Mouse (Mus musculus): ENCODE measurements around the gene Casd1. TPM values are rescaled to one million over a fixed set of nuclear protein-coding genes. Genes with fewer than 3 reads are reported as not detected.

Casd1 gene
- polyA plus RNA-seq (2021), result 38.1 TPM

GRCm38 (mm10) chr6:4600658-4601296 is at the start of gene Casd1:
Casd1 (plus strand) TSS chr6:4600839.
- ChIA-PET POLR2A (interaction anchor here (0.6 kb wide), 1 partner anchor 701 kb away, joined by 3 read pairs; no protein-coding TSS in a partner anchor), CTCF (no interaction called here)
- TF ChIP-seq CTCF (IDR thresholded peaks at IDR 0.05), result no peak
- in situ Hi-C loops (cut with MboI; ENCODE audit: low pct_unique_long_range_greater_than_20kb), result no loop called here
- H3K27me3 ChIP-seq, result no peaks in the 10 kb centered on the region
- ATAC-seq (peak; percentile 88), DNase-seq (ENCODE audit: low read depth, low spot score) (no peak)

- no peak for TF ChIP-seq CTCF (IDR thresholded peaks at IDR 0.05)
- DNase-seq (ENCODE audit: low read depth, low spot score) (no peak), ATAC-seq (no peak)
- in situ Hi-C loops (cut with MboI; ENCODE audit: low pct_unique_long_range_greater_than_20kb), result loop anchor here (25.0 kb wide), 1 partner anchor 1032 kb away; no protein-coding TSS in a partner anchor
- H3K27me3 ChIP-seq, result no peaks in the 10 kb centered on the region
- ChIA-PET POLR2A (no interaction called here), CTCF (interaction anchor here (1.7 kb wide), 1 partner anchor 555 kb away, joined by 5 read pairs; no protein-coding TSS in a partner anchor)
Observed at GRCm38 (mm10) chr6:4555366-4555765, 45.3 kb upstream of the Casd1 start.

- TF ChIP-seq CTCF (IDR thresholded peaks at IDR 0.05), result no peak
- H3K27me3 ChIP-seq, result no peaks in the 10 kb centered on the region
- POLR2A ChIA-PET, result no interaction called here
- no peak for ATAC-seq
- no peak for DNase-seq (ENCODE audit: low read depth, low spot score)
- in situ Hi-C loops (cut with MboI; ENCODE audit: low pct_unique_long_range_greater_than_20kb), result loop anchor here (25.0 kb wide), 1 partner anchor 1030 kb away; no protein-coding TSS in a partner anchor
- CTCF ChIA-PET, result no interaction called here
Observed at GRCm38 (mm10) chr6:4557086-4557485, 43.6 kb upstream of the Casd1 start.

GRCm38 (mm10) chr6:4557678-4558077 is 43.0 kb upstream of the Casd1 start:
- no peaks in the 10 kb centered on the region for H3K27me3 ChIP-seq
- POLR2A ChIA-PET, result no interaction called here
- peak; percentile 83 for TF ChIP-seq CTCF (IDR thresholded peaks at IDR 0.05)
- CTCF ChIA-PET, result no interaction called here
- DNase-seq (ENCODE audit: low read depth, low spot score), result no peak
- ATAC-seq, result peak; percentile 67
- in situ Hi-C loops (cut with MboI; ENCODE audit: low pct_unique_long_range_greater_than_20kb), result loop anchor here (25.0 kb wide), 1 partner anchor 1030 kb away; no protein-coding TSS in a partner anchor

- H3K27me3 ChIP-seq, result no peaks in the 10 kb centered on the region
- TF ChIP-seq CTCF (IDR thresholded peaks at IDR 0.05), result no peak
- no peak for DNase-seq (ENCODE audit: low read depth, low spot score)
- ChIA-PET CTCF (interaction anchor here (0.8 to 1.8 kb wide), 4 partner anchors 11 to 15 kb away, joined by 3 to 4 read pairs (median 4); no protein-coding TSS in a partner anchor), POLR2A (no interaction called here)
- no peak for ATAC-seq
- in situ Hi-C loops (cut with MboI; ENCODE audit: low pct_unique_long_range_greater_than_20kb), result loop anchor here (5.0 to 25.0 kb wide), 2 partner anchors 551 to 1026 kb away; no protein-coding TSS in a partner anchor
Observed at GRCm38 (mm10) chr6:4561156-4561555, 39.5 kb upstream of the Casd1 start.

- POLR2A ChIA-PET, result no interaction called here
- CTCF ChIA-PET, result interaction anchor here (0.8 to 1.8 kb wide), 4 partner anchors 11 to 55 kb away, joined by 3 to 4 read pairs (median 3); no protein-coding TSS in a partner anchor
- ATAC-seq (no peak), DNase-seq (ENCODE audit: low read depth, low spot score) (no peak)
- TF ChIP-seq CTCF (IDR thresholded peaks at IDR 0.05), result no peak
- in situ Hi-C loops (cut with MboI; ENCODE audit: low pct_unique_long_range_greater_than_20kb), result loop anchor here (5.0 to 25.0 kb wide), 2 partner anchors 551 to 1026 kb away; no protein-coding TSS in a partner anchor
- H3K27me3 ChIP-seq, result no peaks in the 10 kb centered on the region
Observed at GRCm38 (mm10) chr6:4561621-4562020, 39.0 kb upstream of the Casd1 start.

GRCm38 (mm10) chr6:4562401-4562800 is 38.2 kb upstream of the Casd1 start:
- TF ChIP-seq CTCF (IDR thresholded peaks at IDR 0.05), result no peak
- in situ Hi-C loops (cut with MboI; ENCODE audit: low pct_unique_long_range_greater_than_20kb), result loop anchor here (5.0 to 25.0 kb wide), 2 partner anchors 550 to 1025 kb away; no protein-coding TSS in a partner anchor
- POLR2A ChIA-PET, result no interaction called here
- ATAC-seq, result no peak
- CTCF ChIA-PET, result interaction anchor here (1.2 to 1.8 kb wide), 2 partner anchors 13 to 54 kb away, joined by 3 to 4 read pairs; no protein-coding TSS in a partner anchor
- DNase-seq (ENCODE audit: low read depth, low spot score), result no peak
- H3K27me3 ChIP-seq, result no peaks in the 10 kb centered on the region

GRCm38 (mm10) chr6:4563477-4563876 is 37.2 kb upstream of the Casd1 start:
- ChIA-PET POLR2A (no interaction called here), CTCF (no interaction called here)
- in situ Hi-C loops (cut with MboI; ENCODE audit: low pct_unique_long_range_greater_than_20kb), result loop anchor here (5.0 to 25.0 kb wide), 2 partner anchors 549 to 1024 kb away; no protein-coding TSS in a partner anchor
- H3K27me3 ChIP-seq, result no peaks in the 10 kb centered on the region
- no peak for TF ChIP-seq CTCF (IDR thresholded peaks at IDR 0.05)
- ATAC-seq (no peak), DNase-seq (ENCODE audit: low read depth, low spot score) (no peak)

GRCm38 (mm10) chr6:4570412-4570811 is 30.2 kb upstream of the Casd1 start:
- POLR2A ChIA-PET, result no interaction called here
- in situ Hi-C loops (cut with MboI; ENCODE audit: low pct_unique_long_range_greater_than_20kb), result loop anchor here (25.0 kb wide), 1 partner anchor 1017 kb away; no protein-coding TSS in a partner anchor
- no peak for TF ChIP-seq CTCF (IDR thresholded peaks at IDR 0.05)
- CTCF ChIA-PET, result no interaction called here
- H3K27me3 ChIP-seq, result no peaks in the 10 kb centered on the region
- DNase-seq (ENCODE audit: low read depth, low spot score), result no peak
- no peak for ATAC-seq

GRCm38 (mm10) chr6:4577756-4578155 is 22.9 kb upstream of the Casd1 start:
- no peak for DNase-seq (ENCODE audit: low read depth, low spot score)

GRCm38 (mm10) chr6:4578343-4578742 is 22.3 kb upstream of the Casd1 start:
- ChIA-PET CTCF (interaction anchor here (1.0 kb wide), 1 partner anchor 9 kb away, joined by 3 read pairs; no protein-coding TSS in a partner anchor), POLR2A (no interaction called here)
- no peak for TF ChIP-seq CTCF (IDR thresholded peaks at IDR 0.05)
- no peaks in the 10 kb centered on the region for H3K27me3 ChIP-seq
- ATAC-seq (no peak), DNase-seq (ENCODE audit: low read depth, low spot score) (no peak)
- in situ Hi-C loops (cut with MboI; ENCODE audit: low pct_unique_long_range_greater_than_20kb), result no loop called here

More at GRCm38 (mm10) chr6:4577756-4578155, 22.9 kb upstream of the Casd1 start:
- ChIA-PET POLR2A (no interaction called here), CTCF (interaction anchor here (1.0 kb wide), 1 partner anchor 10 kb away, joined by 3 read pairs; no protein-coding TSS in a partner anchor)
- in situ Hi-C loops (cut with MboI; ENCODE audit: low pct_unique_long_range_greater_than_20kb), result no loop called here
- no peak for TF ChIP-seq CTCF (IDR thresholded peaks at IDR 0.05)
- no peak for ATAC-seq
- no peaks in the 10 kb centered on the region for H3K27me3 ChIP-seq
